Mouse (Mus musculus) embryonic facial prominence, embryonic 10.5 days (tissue): ENCODE results near the gene Nfe2l1. TPM values are rescaled to one million over a fixed set of nuclear protein-coding genes. Genes with fewer than 3 reads are reported as not detected.
"Not testable (repeated sequence)": the region's sequence is repeated elsewhere in the genome, so short reads cannot be mapped to it uniquely, and the experiment has no call there.

Source experiments
- DNase-seq: peaks from one replicate; pipeline ENCODE4 v3.0.0-alpha.2; 2017; ENCODE audit warnings: low spot score
- H3K27ac ChIP-seq: fragments of 300-500 bp; sonication (generic); replicated peaks from 2 replicates; pipeline ENCODE4 v1.5.1; 2016; ENCODE audit warnings: mild to moderate bottlenecking
- H3K27me3 ChIP-seq: fragments of 300-500 bp; sonication (generic); replicated peaks from 2 replicates; pipeline ENCODE4 v1.6.1; 2016; ENCODE audit warnings: low read depth, mild to moderate bottlenecking; ENCODE audit not compliant: poor library complexity, severe bottlenecking
- H3K36me3 ChIP-seq: fragments of 300-500 bp; sonication (generic); replicated peaks from 2 replicates; pipeline ENCODE4 v1.6.1; 2016; ENCODE audit warnings: mild to moderate bottlenecking, moderate library complexity
- H3K4me1 ChIP-seq: fragments of 300-500 bp; sonication (generic); 2 replicates; pipeline ENCODE4 v1.6.1; 2016
- H3K4me3 ChIP-seq: fragments of 300-500 bp; sonication (generic); 2 replicates; pipeline ENCODE4 v1.5.1; 2016; ENCODE audit warnings: mild to moderate bottlenecking, moderate library complexity
- H3K9me3 ChIP-seq: fragments of 300-500 bp; sonication (generic); 2 replicates; pipeline ENCODE4 v1.6.1; 2016; ENCODE audit warnings: mild to moderate bottlenecking
- WGBS: fragments of 180-500 bp; shearing (Covaris S2); methylation state at CpG from one replicate; pipeline ENCODE4 v1.1.7; 2016; 5-methylcytosine and 5-hydroxymethylcytosine counted together
- polyA plus RNA-seq: library from polyadenylated mRNA; unstranded; fragments of >200 nt; fragmentation: Nextera tagmentation; extraction: Ambion mirVana; gene quantifications from 2 replicates; pipeline ENCODE4 v1.2.1, GENCODE M21; 2016

Gene Nfe2l1
- polyA plus RNA-seq, 1 experiment from 2014 or later: 65.4 TPM

DNA sequence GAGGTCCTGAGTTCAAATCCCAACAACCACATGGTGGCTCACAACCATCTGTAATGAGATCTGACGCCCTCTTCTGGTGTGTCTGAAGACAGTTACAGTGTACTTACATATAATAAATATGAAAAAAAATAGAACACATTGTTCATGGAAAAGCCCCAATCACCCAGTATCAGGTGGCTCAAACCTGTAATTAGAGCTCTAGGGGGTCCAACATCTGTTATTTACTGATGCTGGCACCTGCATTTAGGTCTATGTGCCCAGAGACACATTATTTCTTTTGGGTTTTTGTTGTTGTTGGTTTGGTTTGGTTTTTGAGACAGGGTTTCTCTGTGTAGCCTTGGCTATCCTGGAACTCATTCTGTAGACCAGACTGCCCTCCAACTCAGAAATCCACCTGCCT lies 18.6 kb downstream of the Nfe2l1 start:
- H3K27me3 ChIP-seq, H3K4me1 ChIP-seq, H3K27ac ChIP-seq, DNase-seq, H3K4me3 ChIP-seq, H3K9me3 ChIP-seq: not testable (repeated sequence)
- 90% methylated on average over 1 of the region's 1 CpGs for whole genome bisulfite sequencing
- peaks cover 98% of the 10 kb centered on the region for H3K36me3 ChIP-seq

DNA sequence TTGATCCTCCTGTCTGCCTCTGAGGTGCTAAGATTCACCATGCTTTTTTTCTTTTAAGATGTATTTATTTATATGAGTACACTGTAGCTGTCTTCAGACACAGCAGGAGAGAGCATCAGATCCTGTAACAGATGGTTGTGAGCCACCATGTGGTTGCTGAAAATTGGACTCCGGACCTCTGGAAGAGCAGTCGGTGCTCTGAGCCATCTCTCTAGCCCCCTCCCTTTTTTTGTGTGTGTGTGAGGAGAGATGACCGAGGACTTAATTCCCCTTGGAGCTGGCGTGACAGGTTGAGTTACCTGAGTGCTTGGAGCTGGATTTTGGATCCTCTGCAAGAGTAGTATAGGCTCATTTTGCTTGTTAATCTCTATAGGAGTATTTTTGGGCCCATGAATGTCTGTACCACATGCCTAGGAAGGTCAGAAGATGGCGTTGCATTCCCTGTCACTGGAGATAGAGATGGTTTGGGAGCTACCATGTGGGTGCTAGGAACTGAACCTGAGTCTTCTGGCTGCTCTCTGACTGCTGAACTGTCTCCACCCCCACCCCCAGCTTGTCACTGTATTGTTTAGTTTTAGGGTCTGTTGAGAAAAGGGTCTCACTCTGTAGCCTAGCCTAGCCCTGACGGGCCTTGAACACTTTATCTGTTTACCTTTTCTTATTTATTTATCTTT lies 20.1 kb downstream of the Nfe2l1 start:
- WGBS: 92% methylated on average over 6 of the region's 6 CpGs
- Histone ChIP-seq H3K36me3 (peaks cover 98% of the 10 kb centered on the region), H3K9me3 (no peaks in the 10 kb centered on the region), H3K27ac (no peak overlapping the region), H3K4me3 (no peak overlapping the region), H3K4me1 (no peaks in the 10 kb centered on the region), H3K27me3 (no peaks in the 10 kb centered on the region)
- no peak for DNase-seq

DNA sequence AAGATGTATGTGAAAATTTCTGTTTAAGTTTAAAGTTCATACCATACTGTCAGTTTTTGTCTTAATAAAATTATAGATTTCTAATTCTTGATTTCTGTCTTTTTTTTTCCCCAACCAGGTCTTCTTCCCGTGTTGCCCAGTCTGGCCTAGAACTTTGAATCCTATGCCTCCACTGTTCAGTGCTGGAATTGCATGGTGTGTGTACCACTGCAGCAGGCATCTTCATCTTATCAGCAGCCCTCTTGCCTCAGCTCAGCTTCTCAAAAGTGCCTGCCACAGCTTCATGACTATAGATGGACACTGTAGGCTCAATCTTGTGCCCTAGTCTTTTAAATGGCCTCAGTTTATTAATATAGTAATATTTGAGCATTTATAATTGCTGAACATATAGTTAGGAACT lies 21.7 kb downstream of the Nfe2l1 start:
- Histone ChIP-seq H3K27me3 (no peaks in the 10 kb centered on the region), H3K9me3 (no peaks in the 10 kb centered on the region), H3K36me3 (peaks cover 99% of the 10 kb centered on the region), H3K27ac (no peak overlapping the region), H3K4me3 (no peak overlapping the region), H3K4me1 (no peaks in the 10 kb centered on the region)
- DNase-seq: no peak
- 77% methylated on average over 1 of the region's 1 CpGs for WGBS

DNA sequence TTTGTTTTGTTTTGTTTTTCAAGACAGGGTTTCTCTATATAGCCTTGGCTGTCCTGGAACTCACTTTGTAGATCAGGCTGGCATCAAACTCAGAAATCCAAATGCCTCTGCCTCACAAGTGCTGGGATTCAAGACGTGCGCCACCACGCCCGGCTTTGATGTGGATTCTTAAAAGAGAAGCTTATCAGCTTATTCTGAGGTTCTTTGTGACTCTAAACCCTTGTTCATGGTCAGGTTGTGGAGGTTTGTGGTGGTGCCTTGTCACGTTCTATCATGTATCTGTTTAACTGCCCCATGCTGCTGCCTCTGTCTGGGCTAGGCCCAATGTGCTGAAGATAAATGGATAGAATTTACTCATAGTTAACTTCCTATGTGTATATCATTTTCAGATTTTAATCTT lies 24.2 kb downstream of the Nfe2l1 start:
- 95% methylated on average over 5 of the region's 5 CpGs for WGBS
- H3K36me3 ChIP-seq: peaks cover 98% of the 10 kb centered on the region
- H3K27me3 ChIP-seq: no peaks in the 10 kb centered on the region
- no peaks in the 10 kb centered on the region for H3K4me1 ChIP-seq
- H3K9me3 ChIP-seq: no peaks in the 10 kb centered on the region
- H3K4me3 ChIP-seq: no peak overlapping the region
- no peak for DNase-seq
- no peak overlapping the region for H3K27ac ChIP-seq

DNA sequence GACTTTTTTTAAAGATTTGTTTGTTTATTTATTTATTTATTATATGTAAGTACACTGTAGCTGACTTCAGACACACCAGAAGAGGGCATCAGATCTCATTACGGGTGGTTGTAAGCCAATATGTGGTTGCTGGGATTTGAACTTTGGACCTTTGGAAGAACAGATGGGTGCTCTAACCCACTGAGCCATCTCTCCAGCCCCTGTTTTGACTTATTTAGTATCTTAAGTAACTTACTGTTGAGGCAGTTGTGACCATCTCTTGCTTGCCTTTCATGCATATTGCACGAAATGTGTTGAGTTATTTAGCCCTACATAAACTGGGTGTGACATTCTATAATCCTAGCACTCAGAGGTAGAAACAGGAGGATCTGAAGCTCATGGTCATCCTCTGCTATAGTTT lies 30.3 kb downstream of the Nfe2l1 start:
- H3K4me1 ChIP-seq: no peaks in the 10 kb centered on the region
- peaks cover 98% of the 10 kb centered on the region for H3K36me3 ChIP-seq
- no peak overlapping the region for H3K4me3 ChIP-seq
- H3K27ac ChIP-seq: no peak overlapping the region
- no peaks in the 10 kb centered on the region for H3K9me3 ChIP-seq
- H3K27me3 ChIP-seq: no peaks in the 10 kb centered on the region
- 94% methylated on average over 2 of the region's 2 CpGs for WGBS
- DNase-seq: no peak

DNA sequence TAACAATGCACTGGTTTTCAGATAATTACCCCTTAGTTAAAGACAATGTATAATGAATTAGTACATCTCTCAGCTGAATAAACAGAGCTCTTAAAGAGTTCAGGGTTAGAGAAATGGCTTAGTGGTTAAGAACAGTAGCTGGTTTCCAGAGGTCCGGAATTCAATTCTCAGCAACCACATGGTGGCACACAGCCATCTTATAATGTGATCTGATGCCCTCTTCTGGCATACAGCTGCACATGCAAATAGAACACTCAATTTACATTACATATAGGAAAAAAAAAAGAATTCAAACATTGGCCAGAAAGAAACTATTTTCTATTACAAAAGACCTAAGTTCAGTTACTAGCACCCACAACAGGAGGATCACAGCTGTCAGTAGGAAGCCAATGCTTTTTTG lies 33.2 kb downstream of the Nfe2l1 start:
- H3K4me1 ChIP-seq: peaks cover 12% of the 10 kb centered on the region; the same call in 1 of the 2 replicates
- no peaks in the 10 kb centered on the region for H3K9me3 ChIP-seq
- no peak for DNase-seq
- H3K27ac ChIP-seq: no peak overlapping the region
- 82% methylated on average over 1 of the region's 1 CpGs for WGBS
- no peaks in the 10 kb centered on the region for H3K27me3 ChIP-seq
- peaks cover 90% of the 10 kb centered on the region for H3K36me3 ChIP-seq
- no peak overlapping the region for H3K4me3 ChIP-seq

DNA sequence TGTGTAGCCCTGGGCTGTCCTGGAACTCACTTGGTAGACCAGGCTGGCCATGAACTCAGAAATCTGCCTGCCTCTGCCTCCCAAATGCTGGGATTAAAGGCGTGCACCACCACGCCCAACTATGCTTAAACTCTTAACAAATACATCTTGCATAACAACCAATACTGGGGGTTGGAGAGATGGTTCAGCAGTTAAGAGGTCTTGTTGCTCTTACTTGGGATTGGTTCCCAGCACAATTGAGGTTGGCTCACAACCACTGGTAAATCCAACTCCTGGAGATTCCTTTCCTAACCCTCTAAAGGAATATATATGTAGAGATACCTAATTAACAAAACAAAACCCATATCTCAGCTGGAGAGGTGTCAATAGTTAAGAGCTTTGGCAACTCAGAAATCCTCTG lies 33.7 kb downstream of the Nfe2l1 start:
- peaks cover 18% of the 10 kb centered on the region for H3K4me1 ChIP-seq
- no peak for DNase-seq
- WGBS: 96% methylated on average over 2 of the region's 2 CpGs
- no peaks in the 10 kb centered on the region for H3K9me3 ChIP-seq
- H3K27me3 ChIP-seq: no peaks in the 10 kb centered on the region
- no peak overlapping the region for H3K27ac ChIP-seq
- no peak overlapping the region for H3K4me3 ChIP-seq
- H3K36me3 ChIP-seq: peaks cover 90% of the 10 kb centered on the region

DNA sequence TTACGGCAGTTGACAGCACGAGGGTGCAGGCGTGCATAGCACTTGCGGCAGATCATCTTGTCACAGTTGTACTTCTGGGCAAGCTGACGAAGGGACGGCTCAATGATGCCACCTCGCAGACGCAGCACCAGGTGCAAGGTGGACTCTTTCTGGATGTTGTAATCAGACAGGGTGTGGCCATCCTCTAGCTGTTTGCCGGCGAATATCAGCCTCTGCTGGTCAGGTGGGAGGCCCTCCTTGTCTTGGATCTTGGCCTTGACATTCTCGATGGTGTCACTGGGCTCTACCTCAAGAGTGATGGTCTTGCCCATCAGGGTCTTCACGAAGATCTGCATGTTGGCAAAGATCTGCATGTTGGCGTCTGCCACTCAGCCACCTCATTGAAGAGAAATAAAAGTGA lies 34.3 kb downstream of the Nfe2l1 start:
- WGBS: 95% methylated on average over 13 of the region's 13 CpGs
- no peak overlapping the region for H3K4me3 ChIP-seq
- no peak overlapping the region for H3K27ac ChIP-seq
- peaks cover 23% of the 10 kb centered on the region for H3K4me1 ChIP-seq
- no peak for DNase-seq
- H3K36me3 ChIP-seq: peaks cover 89% of the 10 kb centered on the region
- H3K27me3 ChIP-seq: no peaks in the 10 kb centered on the region
- H3K9me3 ChIP-seq: no peaks in the 10 kb centered on the region

DNA sequence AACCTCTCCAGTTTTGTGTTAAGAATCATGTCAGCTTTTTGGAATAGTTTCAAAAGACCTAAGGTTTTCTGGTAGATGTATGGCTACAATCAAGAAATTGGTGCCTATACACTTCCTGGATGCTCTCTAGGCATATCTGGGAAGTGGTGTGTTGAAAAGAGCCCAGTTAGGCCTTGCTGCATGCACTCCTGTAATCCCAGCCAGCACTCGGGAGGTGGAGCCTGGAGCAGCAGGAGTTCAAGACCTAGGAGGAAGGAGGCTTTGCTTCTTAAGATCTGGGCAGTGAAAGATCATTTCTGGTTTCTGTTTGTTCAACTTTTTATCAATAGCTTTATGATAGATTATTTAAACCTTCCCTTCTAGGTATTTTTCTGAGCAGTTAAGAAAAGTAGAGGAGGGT lies 39.1 kb downstream of the Nfe2l1 start:
- peak overlapping the region; percentile 97 for H3K4me3 ChIP-seq
- 14% methylated on average over 1 of the region's 1 CpGs for whole genome bisulfite sequencing

DNA sequence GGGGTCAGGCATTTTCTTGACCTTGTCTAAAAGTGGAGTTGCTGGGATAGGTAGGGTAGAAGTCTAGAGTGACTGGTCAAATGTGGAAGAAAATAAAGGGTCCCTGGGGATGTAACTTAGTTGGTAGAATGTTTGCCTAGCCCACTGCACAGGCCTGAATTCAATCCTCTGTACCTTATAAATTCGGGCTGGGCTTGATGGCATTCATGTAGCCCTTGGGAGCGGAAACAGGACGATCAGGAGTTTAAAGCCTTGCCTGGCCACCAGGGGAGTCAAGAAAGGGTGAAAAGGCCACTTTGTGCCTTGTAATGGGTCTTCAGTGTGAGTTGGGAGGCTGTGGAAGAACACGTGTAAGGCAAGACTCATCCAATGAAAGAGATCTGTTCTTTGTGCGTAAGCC lies 39.8 kb downstream of the Nfe2l1 start:
- WGBS: 8% methylated on average over 5 of the region's 5 CpGs
- peak; percentile 35 for DNase-seq
- H3K27ac ChIP-seq: peak overlapping the region; percentile 100
- no peaks in the 10 kb centered on the region for H3K27me3 ChIP-seq
- peaks cover 35% of the 10 kb centered on the region for H3K36me3 ChIP-seq
- H3K4me3 ChIP-seq: peak overlapping the region; percentile 97
- H3K9me3 ChIP-seq: no peaks in the 10 kb centered on the region
- peaks cover 39% of the 10 kb centered on the region for H3K4me1 ChIP-seq

More for the DNA sequence above, 39.1 kb downstream of the Nfe2l1 start:
- H3K27me3 ChIP-seq: no peaks in the 10 kb centered on the region
- peaks cover 42% of the 10 kb centered on the region for H3K36me3 ChIP-seq
- DNase-seq: no peak
- H3K27ac ChIP-seq: no peak overlapping the region
- H3K4me1 ChIP-seq: peaks cover 39% of the 10 kb centered on the region
- no peaks in the 10 kb centered on the region for H3K9me3 ChIP-seq

DNA sequence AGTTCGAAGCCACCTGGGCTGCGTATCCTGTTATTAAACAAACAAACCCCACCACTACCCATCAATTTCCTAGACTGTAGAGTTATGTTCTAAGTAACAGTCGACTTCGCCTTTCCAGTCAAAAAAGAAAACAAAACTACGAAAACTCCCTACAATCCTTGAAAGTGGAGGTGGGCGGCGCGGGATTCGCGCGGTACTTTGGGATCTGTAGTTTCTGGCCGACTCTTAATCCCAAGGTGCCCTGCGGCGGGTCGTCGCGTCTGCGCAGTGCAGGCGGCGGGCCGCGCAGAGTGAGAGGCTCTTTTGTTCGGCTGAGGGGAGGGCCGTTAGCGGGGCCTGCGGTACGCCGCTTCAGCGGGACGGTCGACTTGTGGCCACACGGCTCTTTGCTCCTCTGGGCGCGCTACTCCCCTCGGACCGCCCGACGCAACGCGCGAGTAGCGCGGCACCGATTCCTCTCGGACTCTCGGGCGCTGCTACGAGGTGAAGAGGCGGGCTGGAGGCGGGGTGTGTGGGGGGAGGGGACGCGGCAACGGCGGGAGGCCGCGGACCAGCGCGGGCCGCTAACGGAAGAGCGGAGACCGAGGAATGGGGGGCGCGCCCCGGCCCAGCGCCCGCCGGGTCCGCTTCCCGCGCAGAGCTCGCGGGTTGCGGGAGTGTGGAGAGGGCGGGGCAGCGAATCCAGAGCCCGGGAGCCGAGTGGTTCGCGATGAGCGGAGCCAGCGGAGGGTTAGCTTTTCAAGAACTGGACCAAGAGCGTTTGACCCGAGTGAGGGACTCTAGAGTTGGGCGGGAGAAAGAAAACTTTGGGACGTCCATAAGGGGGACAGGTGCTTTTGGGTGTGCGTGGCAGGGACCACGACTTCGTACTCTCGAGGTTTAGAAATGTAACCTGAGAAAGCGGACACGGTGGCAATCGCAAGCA lies 40.6 kb downstream of the Nfe2l1 start, which contains the start of gene Cbx1:
Gene Cbx1 (plus strand): TSS at position 257 of the 925 bp plus-strand sequence.
- H3K4me1 ChIP-seq: peaks cover 39% of the 10 kb centered on the region
- H3K27me3 ChIP-seq: no peaks in the 10 kb centered on the region
- DNase-seq: peak; percentile 95
- 1% methylated on average over 93 of the region's 93 CpGs for WGBS
- H3K4me3 ChIP-seq: peak within 1 kb of the TSS; percentile 97
- H3K9me3 ChIP-seq: no peaks in the 10 kb centered on the region
- peaks cover 28% of the 10 kb centered on the region for H3K36me3 ChIP-seq
- peak within 1 kb of the TSS; percentile 100 for H3K27ac ChIP-seq

DNA sequence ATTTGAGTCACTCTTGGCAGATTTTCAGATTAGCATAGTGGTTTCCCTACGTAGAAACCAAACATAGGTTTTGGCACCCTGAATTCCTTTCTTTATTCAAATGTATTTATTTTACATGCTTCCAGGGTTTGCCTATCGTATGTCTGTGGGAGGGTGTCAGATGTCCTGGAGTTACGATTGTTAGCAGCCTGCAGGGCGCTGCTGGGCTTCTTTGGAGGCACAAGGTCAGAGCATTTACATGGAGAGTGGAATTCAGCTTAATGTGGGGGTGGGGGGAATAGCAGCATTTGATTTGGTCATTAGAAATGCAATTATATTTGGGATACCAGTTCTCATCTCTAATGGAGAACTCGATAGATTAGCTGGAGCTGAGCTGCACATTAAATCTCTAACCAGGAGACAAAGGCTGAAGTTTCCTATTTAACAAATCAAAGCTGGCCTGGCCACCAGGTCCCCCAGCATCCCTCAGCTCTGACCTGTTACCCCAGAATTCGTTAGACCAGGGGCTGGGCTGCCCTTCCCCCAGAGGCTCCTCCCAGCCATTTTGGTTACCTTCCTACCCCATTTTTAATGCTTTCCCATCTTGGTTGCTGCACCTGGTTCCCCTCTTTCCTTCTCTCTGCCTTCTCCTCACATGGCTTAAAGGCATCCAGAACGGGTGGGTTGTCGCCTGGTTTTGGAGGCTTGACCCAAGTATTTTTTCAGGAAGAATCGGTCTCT lies 42.9 kb downstream of the Nfe2l1 start:
- Histone ChIP-seq H3K4me1 (peaks cover 30% of the 10 kb centered on the region), H3K27ac (no peak overlapping the region), H3K36me3 (peaks cover 14% of the 10 kb centered on the region), H3K27me3 (no peaks in the 10 kb centered on the region), H3K9me3 (no peaks in the 10 kb centered on the region), H3K4me3 (no peak overlapping the region)
- 32% methylated on average over 9 of the region's 9 CpGs for WGBS
- DNase-seq: no peak
